Mouse (Mus musculus) E14TG2a.4 (cell line): ENCODE measurements around the gene Lbp.

Experiments
- H3K27me3 ChIP-seq: 2 replicates; pipeline ENCODE4 v1.6.1; 2014; ENCODE audit warnings: low read length, control low read depth; ENCODE audit not compliant: insufficient read depth
- H3K36me3 ChIP-seq: 2 replicates; pipeline ENCODE4 v1.6.1; 2014; ENCODE audit warnings: low read length, control low read depth; ENCODE audit not compliant: insufficient read depth
- H3K4me1 ChIP-seq: replicated peaks from 2 replicates; pipeline ENCODE4 v1.6.1; 2014; ENCODE audit warnings: low read depth, low read length, control low read depth
- H3K4me3 ChIP-seq: replicated peaks from 2 replicates; pipeline ENCODE4 v1.5.1; 2014; ENCODE audit warnings: mild to moderate bottlenecking, low read length
- H3K9me3 ChIP-seq: 2 replicates; pipeline ENCODE4 v1.6.1; 2014; ENCODE audit warnings: low read length, control low read depth
- CTCF ChIP-seq: conservative IDR thresholded peaks from 2 replicates; pipeline ENCODE4 v1.5.1; 2014; ENCODE audit warnings: low read length
- NANOG ChIP-seq: IDR thresholded peaks from 2 replicates; pipeline ENCODE4 v1.6.1; 2014; ENCODE audit warnings: borderline replicate concordance, low read length, mixed read lengths
- POU5F1 ChIP-seq: IDR thresholded peaks from 2 replicates; pipeline ENCODE4 v1.6.1; 2014; ENCODE audit warnings: low read length, borderline replicate concordance

Lbp gene

DNA sequence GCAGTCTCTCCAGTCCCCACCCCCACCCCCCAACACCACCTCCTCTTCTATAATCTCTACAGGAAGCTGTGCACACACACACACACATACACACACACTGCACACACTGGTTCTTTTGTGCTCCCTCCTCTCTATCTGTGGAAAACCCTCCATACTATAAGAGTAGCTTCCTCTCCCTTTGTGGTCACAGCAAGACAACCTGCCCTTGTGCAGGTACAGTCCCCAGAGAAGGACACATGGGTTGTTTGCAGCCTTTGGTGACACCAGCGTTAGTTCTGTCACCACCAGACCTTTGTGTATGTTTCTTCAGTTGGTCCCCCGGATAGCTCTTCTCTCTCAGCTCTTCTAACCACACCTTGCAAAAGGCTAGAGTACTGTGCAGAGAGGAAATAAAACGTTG, 16.6 kb downstream of the Lbp start:
- Histone ChIP-seq H3K36me3 (no peaks in the 10 kb centered on the region), H3K4me1 (peaks cover 17% of the 10 kb centered on the region), H3K27me3 (no peaks in the 10 kb centered on the region), H3K9me3 (no peaks in the 10 kb centered on the region), H3K4me3 (no peak overlapping the region)
- TF ChIP-seq NANOG = no peak
- TF ChIP-seq CTCF = no peak
- TF ChIP-seq POU5F1 = no peak

DNA sequence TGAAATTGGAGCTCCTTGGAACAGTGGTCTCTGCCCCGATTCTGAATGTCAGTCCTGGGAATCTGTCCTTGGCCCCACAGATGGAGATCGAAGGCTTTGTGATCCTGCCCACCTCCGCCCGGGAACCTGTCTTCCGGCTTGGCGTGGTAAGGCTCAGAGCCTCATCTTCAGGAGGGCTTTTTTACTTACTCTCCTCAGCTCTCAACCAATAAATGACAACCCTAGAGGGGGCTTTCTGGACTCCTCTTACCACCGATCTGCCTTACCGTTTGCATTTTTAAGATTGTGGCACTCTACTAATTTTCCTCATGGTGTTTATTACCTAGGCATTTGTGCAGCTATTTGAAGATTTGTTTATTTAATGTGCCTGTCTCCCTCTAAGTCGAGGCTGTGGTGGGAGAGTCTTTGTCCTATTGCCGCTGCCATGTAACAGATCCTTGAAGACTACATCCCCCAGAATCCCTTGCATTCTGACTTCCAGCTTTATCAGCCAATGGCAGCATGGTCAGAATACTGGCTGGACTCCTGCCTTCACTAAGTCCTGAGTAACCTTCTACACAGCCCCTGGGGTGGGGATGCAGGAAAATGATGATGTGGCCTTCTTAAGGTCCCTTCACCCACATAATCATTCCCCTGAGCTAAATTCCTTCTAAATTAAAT, 18.4 kb downstream of the Lbp start:
- no peaks in the 10 kb centered on the region for H3K36me3 ChIP-seq
- TF ChIP-seq POU5F1 = no peak
- TF ChIP-seq CTCF = no peak
- TF ChIP-seq NANOG = no peak
- H3K4me1 ChIP-seq = peaks cover 15% of the 10 kb centered on the region
- H3K4me3 ChIP-seq = no peak overlapping the region
- H3K27me3 ChIP-seq = no peaks in the 10 kb centered on the region
- no peaks in the 10 kb centered on the region for H3K9me3 ChIP-seq

- no peaks in the 10 kb centered on the region for H3K9me3 ChIP-seq
- H3K4me1 ChIP-seq = peaks cover 10% of the 10 kb centered on the region
- no peaks in the 10 kb centered on the region for H3K27me3 ChIP-seq
- H3K36me3 ChIP-seq = no peaks in the 10 kb centered on the region
- H3K4me3 ChIP-seq = no peak overlapping the region
- no peak for TF ChIP-seq POU5F1
- TF ChIP-seq CTCF = no peak
- no peak for TF ChIP-seq NANOG
These were observed 19.3 kb downstream of the Lbp start for GRCm38 (mm10) chr2:158325609-158326008.

GRCm38 (mm10) chr2:158334356-158334755, 28.1 kb downstream of the Lbp start:
- Histone ChIP-seq H3K36me3 (no peaks in the 10 kb centered on the region), H3K4me1 (no peaks in the 10 kb centered on the region), H3K27me3 (0 out of 2 replicates have a peak, but pooled peaks cover 7% of the 10 kb centered on the region), H3K9me3 (no peaks in the 10 kb centered on the region), H3K4me3 (no peak overlapping the region)
- no peak for TF ChIP-seq CTCF
- TF ChIP-seq NANOG = no peak
- no peak for TF ChIP-seq POU5F1

DNA sequence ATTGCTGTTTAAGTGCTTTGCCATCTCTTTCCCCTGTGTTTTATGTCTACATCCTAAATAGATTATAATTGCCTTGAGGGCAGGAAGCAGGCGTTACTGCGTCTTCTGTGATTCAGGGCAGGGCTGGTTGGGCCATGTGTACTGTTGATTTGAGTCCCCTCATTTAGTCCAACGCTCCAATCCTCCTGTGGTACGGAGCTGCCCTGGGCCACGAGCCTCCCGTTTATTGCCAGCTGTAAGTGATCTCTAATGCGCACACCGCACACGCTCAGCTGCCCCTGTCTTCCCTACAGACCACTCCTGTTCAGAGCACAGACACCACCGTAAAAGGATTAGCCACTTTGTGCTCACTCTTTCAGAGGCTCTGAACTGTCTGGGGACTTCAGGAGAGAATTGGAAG, 31.4 kb downstream of the Lbp start:
- Histone ChIP-seq H3K4me1 (no peaks in the 10 kb centered on the region), H3K4me3 (no peak overlapping the region), H3K27me3 (0 out of 2 replicates have a peak, but pooled peaks cover 7% of the 10 kb centered on the region), H3K36me3 (no peaks in the 10 kb centered on the region), H3K9me3 (no peaks in the 10 kb centered on the region)
- no peak for TF ChIP-seq NANOG
- no peak for TF ChIP-seq POU5F1
- no peak for TF ChIP-seq CTCF

- Histone ChIP-seq H3K36me3 (no peaks in the 10 kb centered on the region), H3K4me1 (no peaks in the 10 kb centered on the region), H3K9me3 (no peaks in the 10 kb centered on the region), H3K4me3 (no peak overlapping the region), H3K27me3 (0 out of 2 replicates have a peak, but pooled peaks cover 4% of the 10 kb centered on the region)
- no peak for TF ChIP-seq NANOG
- TF ChIP-seq POU5F1 = no peak
- peak; percentile 97 for TF ChIP-seq CTCF
These were observed 33.8 kb downstream of the Lbp start for GRCm38 (mm10) chr2:158339948-158340564.

DNA sequence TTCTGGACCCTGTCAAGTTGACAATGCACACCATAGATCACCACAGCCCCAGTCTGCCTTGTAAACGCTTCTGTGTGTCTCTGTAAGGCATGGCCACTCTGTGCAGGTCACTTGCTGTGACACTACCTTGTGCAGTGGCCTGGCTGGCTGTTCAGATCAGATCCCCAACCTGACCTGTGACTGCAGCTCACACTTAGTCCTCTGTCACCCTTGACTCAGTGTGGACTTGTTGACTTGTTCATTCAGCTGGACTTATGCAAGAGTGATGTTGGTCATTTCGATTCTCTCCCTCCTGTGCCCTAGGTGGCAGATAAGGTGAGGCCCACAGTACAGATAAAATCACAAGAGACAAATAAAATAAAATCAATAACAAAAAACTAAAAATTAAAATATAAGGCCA, 35.0 kb downstream of the Lbp start:
- Histone ChIP-seq H3K4me1 (no peaks in the 10 kb centered on the region), H3K36me3 (no peaks in the 10 kb centered on the region), H3K4me3 (no peak overlapping the region), H3K9me3 (no peaks in the 10 kb centered on the region), H3K27me3 (0 out of 2 replicates have a peak, but pooled peaks cover 4% of the 10 kb centered on the region)
- TF ChIP-seq POU5F1 (no peak), NANOG (no peak), CTCF (no peak)

DNA sequence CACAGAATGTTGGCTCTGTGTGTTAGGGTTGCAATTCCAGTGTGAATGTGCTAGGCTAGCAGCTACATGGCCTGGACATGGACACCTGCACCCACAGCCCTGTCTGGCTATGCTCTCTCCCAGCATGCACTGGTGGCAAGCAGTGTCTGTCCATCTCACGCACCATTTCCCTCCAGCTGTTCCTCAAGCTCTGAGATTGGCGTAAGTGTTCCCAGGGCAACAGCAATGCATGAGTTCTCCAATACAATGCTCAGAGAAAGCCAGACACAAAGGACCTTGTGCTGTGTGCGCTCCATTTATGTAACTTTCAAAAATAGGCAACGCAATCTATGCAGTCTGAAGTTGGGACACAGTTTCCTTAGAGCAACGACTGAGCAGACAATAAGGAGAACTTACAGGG, 37.2 kb downstream of the Lbp start:
- TF ChIP-seq POU5F1 (no peak), CTCF (no peak), NANOG (no peak)
- H3K4me3 ChIP-seq = no peak overlapping the region
- H3K9me3 ChIP-seq = no peaks in the 10 kb centered on the region
- H3K4me1 ChIP-seq = 0 out of 2 replicates have a peak, but pooled peaks cover 3% of the 10 kb centered on the region
- H3K36me3 ChIP-seq = no peaks in the 10 kb centered on the region
- no peaks in the 10 kb centered on the region for H3K27me3 ChIP-seq

DNA sequence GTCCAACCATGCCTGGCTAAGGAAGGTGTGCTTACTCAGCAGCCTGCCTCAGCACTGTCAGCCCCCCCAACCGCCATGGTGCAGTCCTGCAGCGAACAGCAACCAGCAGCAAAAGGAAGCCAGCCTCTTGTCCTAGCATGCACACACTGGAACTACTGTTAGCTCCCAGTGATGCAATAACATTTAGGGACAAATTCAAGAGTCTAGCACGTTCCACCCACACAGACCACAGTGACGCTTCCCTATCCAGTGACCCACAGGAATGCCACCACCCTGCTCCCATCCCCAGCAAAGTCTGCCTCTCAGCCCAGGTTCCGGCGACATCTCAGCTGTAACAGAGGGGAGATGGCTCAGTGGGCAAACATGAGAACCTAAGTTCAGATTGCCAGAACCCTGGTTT, 40.2 kb downstream of the Lbp start:
- no peak for TF ChIP-seq NANOG
- TF ChIP-seq CTCF = no peak
- TF ChIP-seq POU5F1 = no peak

More for the DNA sequence above, 40.2 kb downstream of the Lbp start:
- no peaks in the 10 kb centered on the region for H3K27me3 ChIP-seq
- H3K4me3 ChIP-seq = no peak overlapping the region
- H3K9me3 ChIP-seq = no peaks in the 10 kb centered on the region
- H3K4me1 ChIP-seq = peaks cover 24% of the 10 kb centered on the region
- no peaks in the 10 kb centered on the region for H3K36me3 ChIP-seq
